Mouse (Mus musculus): ENCODE results near the gene Olfr516. TPM values are rescaled to one million over a fixed set of nuclear protein-coding genes. Genes with fewer than 3 reads are reported as not detected.

Gene Olfr516
- not detected for total RNA-seq (2023)

DNA sequence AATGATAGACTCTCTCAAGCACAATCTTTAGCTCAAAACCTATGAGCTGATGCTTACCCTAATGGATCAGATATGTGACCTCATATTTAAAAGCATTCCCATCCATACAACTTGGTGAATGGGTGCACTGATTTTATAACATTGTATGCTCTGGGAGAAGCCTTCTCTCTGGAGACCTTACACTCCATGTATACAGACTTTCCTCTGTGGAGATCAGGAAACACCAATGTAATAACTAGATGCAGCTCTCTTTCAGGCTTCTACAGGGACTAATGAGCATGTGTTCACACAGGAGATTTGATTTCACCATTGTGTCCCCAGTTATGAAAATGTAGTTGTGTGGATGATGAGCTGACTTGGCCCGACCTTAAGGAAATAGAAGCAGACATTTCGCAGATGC is at the start of gene Olfr516:
TSS of gene Olfr516 (minus strand) at position 101 of the 400 bp plus-strand sequence.

DNA sequence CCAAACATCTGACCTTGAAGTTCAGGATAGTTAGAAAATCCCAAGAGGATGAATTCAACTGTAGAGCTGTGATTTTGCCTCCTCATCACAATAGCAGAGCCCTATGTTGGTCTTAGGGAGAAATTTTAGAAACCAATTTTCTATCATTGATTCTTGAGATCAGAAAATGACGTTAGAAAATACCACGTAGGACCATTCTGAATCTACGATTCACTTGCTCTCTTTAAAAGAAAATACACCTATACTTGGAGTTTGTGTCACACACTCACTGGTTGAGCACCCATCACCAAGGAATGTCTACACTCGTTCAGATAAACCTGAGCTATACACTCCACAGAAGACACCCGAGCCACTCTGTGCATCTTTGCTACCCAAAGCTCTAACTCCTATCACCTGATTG is 44.0 kb upstream of the Olfr516 start, which contains the start of gene Olfr519:
TSS of gene Olfr519 (minus strand) at position 101 of the 400 bp plus-strand sequence.

DNA sequence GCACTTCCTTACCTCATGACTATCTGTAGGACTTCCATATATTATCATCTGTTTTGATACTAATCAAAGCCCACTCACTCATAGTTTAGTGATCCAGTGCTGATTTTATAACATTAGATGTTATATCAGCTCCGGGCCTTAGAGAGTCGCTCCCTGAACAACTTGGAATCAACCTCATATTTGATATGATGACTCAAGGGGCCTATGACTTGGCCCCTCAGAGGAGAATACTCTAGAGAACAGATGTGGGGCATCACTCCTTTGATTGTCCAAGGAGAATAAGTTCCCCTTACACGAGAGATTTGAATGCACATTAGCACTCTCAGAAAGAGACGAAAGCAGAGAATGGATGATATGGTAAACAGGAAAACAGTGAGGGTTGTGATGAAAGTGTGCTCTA is 34.6 kb upstream of the Olfr516 start, which contains the start of gene Olfr518:
TSS of gene Olfr518 (minus strand) at position 101 of the 400 bp plus-strand sequence.

DNA sequence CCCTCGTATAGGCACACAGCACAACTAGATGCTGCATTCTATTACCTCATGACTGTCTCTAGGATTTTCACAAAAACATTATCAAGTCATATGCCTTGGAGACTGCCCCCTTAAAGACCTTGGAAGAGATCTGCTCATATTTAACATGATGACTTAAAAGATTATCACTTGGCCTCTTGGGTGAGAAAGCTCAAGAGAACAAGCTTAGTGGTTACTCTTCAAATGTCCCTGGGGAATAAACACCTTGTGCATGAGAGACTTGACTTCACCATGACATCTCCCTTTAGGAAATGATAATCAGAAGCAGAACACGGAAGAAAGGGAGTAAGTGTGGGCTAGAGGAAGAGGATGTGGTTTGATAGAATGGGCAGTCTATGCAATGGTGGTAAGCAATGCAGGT is 21.9 kb upstream of the Olfr516 start, which contains the start of gene Olfr517:
TSS of gene Olfr517 (minus strand) at position 101 of the 400 bp plus-strand sequence.

DNA sequence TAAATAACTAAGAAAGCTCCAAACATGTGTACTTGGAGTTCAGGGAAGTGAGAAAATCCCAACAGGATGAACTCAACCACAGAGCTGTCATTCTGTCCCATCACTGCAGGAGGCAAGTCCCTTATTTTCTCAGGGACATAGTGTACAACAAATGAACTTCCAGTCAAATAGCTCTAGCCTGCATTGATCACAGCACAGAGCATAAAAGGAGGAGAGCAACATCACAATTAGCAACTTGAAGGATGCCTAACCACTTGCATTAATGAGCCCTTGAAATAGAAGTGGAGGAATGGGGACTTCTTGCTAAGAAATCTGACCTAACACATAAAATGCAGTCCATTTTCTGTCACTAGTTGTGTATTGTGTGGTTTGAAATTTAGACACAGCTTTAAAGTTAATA is 24.4 kb downstream of the Olfr516 start, which contains the start of gene Olfr514:
TSS of gene Olfr514 (minus strand) at position 101 of the 400 bp plus-strand sequence.

Other genes starting within 250 kb of the Olfr516 start
- gene Olfr506, start 239.7 kb downstream of the Olfr516 start, total RNA-seq (2023) = not detected
- not detected for gene Olfr507, start 228.7 kb downstream of the Olfr516 start, total RNA-seq (2023)
- gene Olfr508, start 220.5 kb downstream of the Olfr516 start, total RNA-seq (2023) = not detected
- gene Olfr509, start 198.6 kb downstream of the Olfr516 start, total RNA-seq (2023) = not detected
- gene Olfr510, start 184.1 kb downstream of the Olfr516 start, total RNA-seq (2023) = not detected
- gene Olfr512, start 137.2 kb downstream of the Olfr516 start, total RNA-seq (2023) = not detected
- not detected for gene Olfr513, start 99.6 kb downstream of the Olfr516 start, total RNA-seq (2023)
- gene Olfr514, start 24.5 kb downstream of the Olfr516 start, total RNA-seq (2023) = not detected
- not detected for gene Olfr517, start 21.9 kb upstream of the Olfr516 start, total RNA-seq (2023)
- gene Olfr518, start 34.5 kb upstream of the Olfr516 start, total RNA-seq (2023) = not detected
- gene Olfr519, start 43.9 kb upstream of the Olfr516 start, total RNA-seq (2023) = not detected
- 0.41 TPM for gene Nlrp10, start 79.6 kb upstream of the Olfr516 start, total RNA-seq (2023)
- 255 TPM for gene Eif3f, start 83.9 kb upstream of the Olfr516 start, total RNA-seq (2023)
- 0.59 TPM for gene Tub, start 99.8 kb upstream of the Olfr516 start, total RNA-seq (2023)
- not detected for gene Ric3, start 232.8 kb upstream of the Olfr516 start, total RNA-seq (2023)

All from CD4-positive naive resting alpha-beta T cell, adult 76 days (primary cell).